Mouse (Mus musculus) limb, embryonic 14.5 days (tissue): ENCODE data around the gene Vmn1r2. TPM values are rescaled to one million over a fixed set of nuclear protein-coding genes. Genes with fewer than 3 reads are reported as not detected.
"Not testable (repeated sequence)": the region's sequence is repeated elsewhere in the genome, so short reads cannot be mapped to it uniquely, and the experiment has no call there.

Experiments used
- ATAC-seq: fragments of 200-750 bp; cut with Nextera tagmentation; 2 replicates; pipeline ENCODE4 v1.8.0; 2017; ENCODE audit warnings: low read depth, moderate number of reproducible peaks, moderate TSS enrichment; ENCODE audit not compliant: low FRiP score
- DNase-seq: peaks from one replicate; pipeline ENCODE4 v3.0.0-alpha.2; 2015; ENCODE audit warnings: low spot score
- H3K27ac ChIP-seq: fragments of 300-500 bp; sonication (generic); replicated peaks from 2 replicates; pipeline ENCODE4 v1.5.1; 2014; ENCODE audit warnings: low read depth, mild to moderate bottlenecking, low read length, moderate library complexity, mixed read lengths
- H3K27me3 ChIP-seq: fragments of 300-500 bp; sonication (generic); 2 replicates; pipeline ENCODE4 v1.6.1; 2014; ENCODE audit warnings: low read length, mixed read lengths; ENCODE audit not compliant: control insufficient read depth, insufficient read depth
- H3K36me3 ChIP-seq: fragments of 300-500 bp; sonication (generic); 2 replicates; pipeline ENCODE4 v1.6.1; 2014; ENCODE audit warnings: mild to moderate bottlenecking, low read length, moderate library complexity, mixed read lengths; ENCODE audit not compliant: control insufficient read depth, insufficient read depth
- H3K4me1 ChIP-seq: fragments of 300-500 bp; sonication (generic); 2 replicates; pipeline ENCODE4 v1.6.1; 2014; ENCODE audit warnings: antibody characterized with exemption, low read length, mixed read lengths; ENCODE audit not compliant: control insufficient read depth, insufficient read depth
- H3K4me2 ChIP-seq: fragments of 300-500 bp; sonication (generic); replicated peaks from 2 replicates; pipeline ENCODE4 v1.6.1; 2014; ENCODE audit warnings: low read depth, mild to moderate bottlenecking, low read length, moderate library complexity; ENCODE audit not compliant: severe bottlenecking
- H3K4me3 ChIP-seq: fragments of 300-500 bp; sonication (generic); replicated peaks from 2 replicates; pipeline ENCODE4 v1.5.1; 2014; ENCODE audit warnings: low read length
- H3K9ac ChIP-seq: fragments of 300-500 bp; sonication (generic); 2 replicates; pipeline ENCODE4 v1.6.1; 2014; ENCODE audit warnings: mild to moderate bottlenecking, low read depth, low read length, moderate library complexity; ENCODE audit not compliant: severe bottlenecking
- H3K9me3 ChIP-seq: fragments of 300-500 bp; sonication (generic); 2 replicates; pipeline ENCODE4 v1.6.1; 2016; ENCODE audit warnings: low read length; ENCODE audit not compliant: control insufficient read depth
- WGBS: fragments of 180-500 bp; shearing (Covaris S2); extraction: QIAGEN DNeasy Blood & Tissue Kit; methylation state at CpG from one replicate; pipeline ENCODE4 v1.1.7; 2014; 5-methylcytosine and 5-hydroxymethylcytosine counted together
- polyA plus RNA-seq, 2 experiments: library from polyadenylated mRNA; depleted of rRNA in 1 of 2; stranded (reverse) in 1 of 2; unstranded in 1 of 2; fragments of >200 nt; fragmentation: Nextera tagmentation in 1 of 2; extraction: Ambion mirVana in 1 of 2; gene quantifications; 2 replicates each; pipeline versions ENCODE4 v1.2.1 to v1.2.3; 2012 to 2014

Vmn1r2 gene
- polyA plus RNA-seq, 2 experiments: not detected

DNA sequence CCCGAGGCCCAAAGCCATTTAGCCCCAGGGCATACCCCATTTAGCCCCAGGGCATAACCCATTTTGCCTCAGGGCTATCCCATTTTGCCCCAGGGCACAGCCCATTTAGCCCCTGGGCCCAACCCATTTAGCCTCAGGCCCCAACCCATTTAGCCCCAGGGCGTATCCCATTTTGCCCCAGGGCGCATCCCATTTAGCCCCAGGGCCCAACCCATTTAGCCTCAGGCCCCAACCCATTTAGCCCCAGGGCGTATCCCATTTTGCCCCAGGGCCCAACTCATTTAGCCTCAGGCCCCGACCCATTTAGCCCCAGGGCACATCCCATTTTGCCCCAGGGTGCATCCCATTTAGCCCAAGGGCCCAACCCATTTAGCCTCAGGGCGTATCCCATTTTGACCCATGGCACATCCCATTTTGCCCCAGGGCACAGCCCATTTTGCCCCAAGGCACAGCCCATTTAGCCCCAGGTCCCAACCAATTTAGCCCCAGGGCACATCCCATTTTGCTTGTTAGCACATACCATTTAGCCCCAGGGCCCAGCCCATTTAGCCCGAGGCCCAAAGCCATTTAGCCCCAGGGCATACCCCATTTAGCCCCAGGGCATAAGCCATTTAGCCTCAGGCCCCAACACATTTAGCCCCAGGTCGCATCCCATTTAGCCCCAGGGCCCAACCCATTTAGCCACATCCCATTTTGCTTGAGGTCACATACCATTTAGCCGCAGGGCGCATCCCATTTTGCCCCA, 9.8 kb downstream of the Vmn1r2 start:
- H3K36me3 ChIP-seq, H3K4me1 ChIP-seq, H3K4me2 ChIP-seq, DNase-seq, H3K4me3 ChIP-seq, H3K9ac ChIP-seq, ATAC-seq, H3K27me3 ChIP-seq, H3K27ac ChIP-seq: not testable (repeated sequence)
- 87% methylated on average over 10 of the region's 10 CpGs for WGBS
- peaks cover 41% of the 10 kb centered on the region for H3K9me3 ChIP-seq

DNA sequence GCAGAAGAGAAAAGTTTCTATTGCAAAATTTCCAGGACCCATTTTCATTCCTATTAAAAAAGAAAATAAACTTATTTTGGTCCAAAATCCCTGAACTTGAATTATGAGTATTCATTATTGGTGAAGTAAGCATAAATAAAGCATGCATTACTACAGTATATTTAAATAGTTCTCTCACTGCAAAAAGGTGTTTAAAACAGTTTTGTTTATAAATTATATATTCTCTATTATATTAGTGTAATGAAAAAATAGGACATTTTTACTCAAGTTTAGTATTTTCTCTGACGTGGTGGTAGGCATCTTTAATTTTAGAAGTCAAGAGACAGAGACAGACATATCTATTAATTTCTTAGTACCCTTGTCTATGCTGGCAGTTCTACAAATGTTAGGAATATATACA, 18.1 kb downstream of the Vmn1r2 start, which contains the start of gene Vmn1r3:
TSS of gene Vmn1r3 (minus strand) at position 101 of the 400 bp plus-strand sequence.
- not testable (repeated sequence) for H3K4me2 ChIP-seq, H3K4me3 ChIP-seq, H3K27me3 ChIP-seq, DNase-seq, H3K36me3 ChIP-seq, ATAC-seq, H3K9ac ChIP-seq, H3K4me1 ChIP-seq, H3K27ac ChIP-seq
- WGBS: 82% methylated on average over 1 of the region's 1 CpGs
- H3K9me3 ChIP-seq: peaks cover 11% of the 10 kb centered on the region

DNA sequence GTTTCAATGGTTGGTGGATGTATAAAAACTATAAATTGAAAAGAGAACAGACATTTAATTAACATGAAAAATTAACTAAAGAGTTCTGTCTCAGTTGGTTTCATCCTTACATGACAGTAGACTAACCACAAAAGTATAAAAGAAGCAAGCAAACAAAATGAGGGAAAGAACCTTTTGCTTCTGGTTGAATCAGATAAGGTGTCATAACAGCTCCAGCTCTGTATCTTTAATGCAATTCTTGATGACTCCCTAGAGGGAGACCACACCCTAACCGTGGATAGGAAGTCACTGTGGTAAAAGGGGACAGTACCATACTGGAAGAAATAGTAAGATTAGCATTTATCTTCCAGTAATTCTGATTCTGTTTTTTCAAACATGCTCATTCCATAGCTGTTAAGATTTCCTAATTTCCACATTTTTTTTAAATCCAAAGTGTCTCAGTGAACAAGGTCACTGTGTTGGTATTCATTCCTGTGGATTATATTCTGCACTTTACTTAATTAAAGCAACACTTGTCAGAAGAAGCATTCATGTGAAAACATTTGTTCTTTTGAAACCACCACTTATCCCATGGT, 42.6 kb downstream of the Vmn1r2 start:
- H3K4me1 ChIP-seq, H3K9ac ChIP-seq, H3K36me3 ChIP-seq, ATAC-seq, DNase-seq, H3K4me3 ChIP-seq, H3K27ac ChIP-seq, H3K4me2 ChIP-seq, H3K27me3 ChIP-seq, H3K9me3 ChIP-seq: not testable (repeated sequence)
- 60% methylated on average over 1 of the region's 1 CpGs for WGBS

DNA sequence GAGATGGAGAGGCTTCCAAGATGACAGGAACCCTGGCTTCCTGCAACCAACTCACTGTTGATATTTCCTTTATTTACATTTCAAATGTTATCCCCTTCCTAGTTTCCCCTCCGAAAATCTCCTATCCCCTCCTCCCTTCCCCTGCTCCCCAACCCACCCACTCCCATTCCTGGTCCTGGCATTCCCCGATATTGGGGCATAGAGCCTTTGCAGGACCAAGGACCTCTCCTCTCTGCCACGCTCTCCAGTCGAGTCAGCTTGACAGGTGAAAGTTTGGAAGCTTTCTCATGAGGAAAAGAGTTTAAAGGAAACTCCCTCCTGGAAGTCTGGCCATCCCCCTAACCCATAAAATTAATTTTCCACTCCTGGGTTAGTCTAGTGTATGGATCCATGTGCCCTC, 46.2 kb downstream of the Vmn1r2 start:
- H3K27ac ChIP-seq, H3K9me3 ChIP-seq, H3K9ac ChIP-seq, DNase-seq, H3K4me2 ChIP-seq, H3K36me3 ChIP-seq, H3K4me3 ChIP-seq, H3K4me1 ChIP-seq, H3K27me3 ChIP-seq, ATAC-seq: not testable (repeated sequence)
- 67% methylated on average over 3 of the region's 4 CpGs for WGBS

DNA sequence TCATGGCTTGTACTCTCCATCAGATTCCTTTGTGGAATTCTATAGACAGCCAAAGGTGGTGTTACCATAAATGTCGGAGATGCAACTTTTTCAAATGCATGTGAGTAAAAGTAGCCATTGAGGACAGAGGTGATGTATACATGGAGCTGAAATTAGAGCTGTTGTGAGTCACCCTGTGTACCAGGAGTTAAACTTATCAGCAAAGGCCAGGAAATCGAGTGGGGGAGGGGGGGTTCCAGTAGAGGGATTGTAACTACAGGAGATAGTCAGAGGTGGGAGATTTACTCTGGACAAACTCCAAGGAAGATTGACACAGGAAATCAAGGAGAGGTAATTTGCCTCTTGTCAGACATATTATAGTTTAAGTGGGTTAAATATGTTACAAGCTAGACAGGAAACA, 49.3 kb downstream of the Vmn1r2 start:
- not testable (repeated sequence) for H3K36me3 ChIP-seq, H3K4me1 ChIP-seq, H3K27me3 ChIP-seq, H3K9me3 ChIP-seq, H3K4me3 ChIP-seq, H3K9ac ChIP-seq, DNase-seq, H3K4me2 ChIP-seq, ATAC-seq, H3K27ac ChIP-seq
- WGBS: 83% methylated on average over 2 of the region's 2 CpGs

Other genes starting within 250 kb of the Vmn1r2 start
- gene Vmn1r3, start 18.0 kb downstream of the Vmn1r2 start, polyA plus RNA-seq (2012; rRNA removed): not detected in 2 replicates
- not detected in 2 replicates for gene Vmn1r3, start 18.0 kb downstream of the Vmn1r2 start, polyA plus RNA-seq (2014; fragmentation: Nextera tagmentation; extraction: Ambion mirVana)